Mouse (Mus musculus): ENCODE measurements around the gene Tcte2. TPM values are rescaled to one million over a fixed set of nuclear protein-coding genes. Genes with fewer than 3 reads are reported as not detected.

Gene Tcte2
- polyA plus RNA-seq, 1 experiment from 2014 or later = 5.0 TPM

GRCm38 (mm10) chr17:13759853-13760627 lies 1.6 kb downstream of the Tcte2 start, which contains the start of gene Afdn:
Gene Afdn (plus strand): TSS chr17:13760539.
- Histone ChIP-seq H3K27ac (replicated peaks in 1 of 2; ENCODE audit: control insufficient read depth in 1 of 2, insufficient read depth in 1 of 2, low read depth in 2 of 2, low read length in 2 of 2) (peak within 1 kb of the TSS; percentile 92 to 96), H3K4me1 (ENCODE audit: control insufficient read depth in 2 of 2, insufficient read depth in 2 of 2, low read length in 2 of 2) (peaks cover 0 to 36% of the 10 kb centered on the region in 2 experiments; a peak in 2 of 4 replicates), H3K4me2 (ENCODE audit: low read length) (peak within 1 kb of the TSS; percentile 99), H3K36me3 (ENCODE audit: control insufficient read depth, insufficient read depth, low read length) (no peaks in the 10 kb centered on the region), H3K27me3 (ENCODE audit: control insufficient read depth, insufficient read depth, low read length) (no peaks in the 10 kb centered on the region), H3K9me3 (ENCODE audit: control insufficient read depth, low read length) (no peaks in the 10 kb centered on the region), H3K4me3 (ENCODE audit: control insufficient read depth in 1 of 2, insufficient read depth in 1 of 2, low read depth in 1 of 2, low read length in 2 of 2) (peak within 1 kb of the TSS; percentile 85 to 97), H3K9ac (ENCODE audit: low read length) (peak within 1 kb of the TSS; percentile 95)
- peak; percentile 90 for ATAC-seq (ENCODE audit: insufficient number of reproducible peaks, insufficient read depth, low FRiP score, low read depth)
- under 1% methylated on average over 86 of the region's 108 CpGs for WGBS

GRCm38 (mm10) chr17:13759156-13759852 lies 2.3 kb downstream of the Tcte2 start:
- Histone ChIP-seq H3K4me3 (ENCODE audit: control insufficient read depth in 1 of 2, insufficient read depth in 1 of 2, low read depth in 1 of 2, low read length in 2 of 2) (peak overlapping the region; percentile 85 to 97), H3K4me1 (ENCODE audit: control insufficient read depth in 2 of 2, insufficient read depth in 2 of 2, low read length in 2 of 2) (peaks cover 0 to 29% of the 10 kb centered on the region in 2 experiments; a peak in 2 of 4 replicates), H3K4me2 (ENCODE audit: low read length) (peak overlapping the region; percentile 99), H3K9me3 (ENCODE audit: control insufficient read depth, low read length) (no peaks in the 10 kb centered on the region), H3K9ac (ENCODE audit: low read length) (peak overlapping the region; percentile 95), H3K27ac (replicated peaks in 1 of 2; ENCODE audit: control insufficient read depth in 1 of 2, insufficient read depth in 1 of 2, low read depth in 2 of 2, low read length in 2 of 2) (peak overlapping the region; percentile 92 to 96), H3K27me3 (ENCODE audit: control insufficient read depth, insufficient read depth, low read length) (no peaks in the 10 kb centered on the region), H3K36me3 (ENCODE audit: control insufficient read depth, insufficient read depth, low read length) (no peaks in the 10 kb centered on the region)
- ATAC-seq (ENCODE audit: insufficient number of reproducible peaks, insufficient read depth, low FRiP score, low read depth) = no peak
- WGBS = 9% methylated on average over 13 of the region's 13 CpGs

- Histone ChIP-seq H3K27ac (replicated peaks in 1 of 2; ENCODE audit: control insufficient read depth in 1 of 2, insufficient read depth in 1 of 2, low read depth in 2 of 2, low read length in 2 of 2) (no peak overlapping the region), H3K4me2 (ENCODE audit: low read length) (peak overlapping the region; percentile 99), H3K9ac (ENCODE audit: low read length) (peak overlapping the region; percentile 95), H3K4me3 (ENCODE audit: control insufficient read depth in 1 of 2, insufficient read depth in 1 of 2, low read depth in 1 of 2, low read length in 2 of 2) (peak overlapping the region in 1 of 2 experiments; percentile 97; a peak in 2 of 4 replicates), H3K36me3 (ENCODE audit: control insufficient read depth, insufficient read depth, low read length) (no peaks in the 10 kb centered on the region), H3K27me3 (ENCODE audit: control insufficient read depth, insufficient read depth, low read length) (no peaks in the 10 kb centered on the region), H3K9me3 (ENCODE audit: control insufficient read depth, low read length) (no peaks in the 10 kb centered on the region), H3K4me1 (ENCODE audit: control insufficient read depth in 2 of 2, insufficient read depth in 2 of 2, low read length in 2 of 2) (peaks cover 0 to 23% of the 10 kb centered on the region in 2 experiments; a peak in 2 of 4 replicates)
- no peak for ATAC-seq (ENCODE audit: insufficient number of reproducible peaks, insufficient read depth, low FRiP score, low read depth)
- WGBS = 88% methylated on average over 7 of the region's 7 CpGs
Measured at GRCm38 (mm10) chr17:13758586-13758985, 3.0 kb downstream of the Tcte2 start.

GRCm38 (mm10) chr17:13754940-13755339 lies 6.7 kb downstream of the Tcte2 start:
- Histone ChIP-seq H3K27me3 (ENCODE audit: control insufficient read depth, insufficient read depth, low read length) (no peaks in the 10 kb centered on the region), H3K27ac (replicated peaks in 1 of 2; ENCODE audit: control insufficient read depth in 1 of 2, insufficient read depth in 1 of 2, low read depth in 2 of 2, low read length in 2 of 2) (no peak overlapping the region), H3K36me3 (ENCODE audit: control insufficient read depth, insufficient read depth, low read length) (no peaks in the 10 kb centered on the region), H3K9ac (ENCODE audit: low read length) (no peak overlapping the region), H3K4me1 (ENCODE audit: control insufficient read depth in 2 of 2, insufficient read depth in 2 of 2, low read length in 2 of 2) (peaks cover 0 to 10% of the 10 kb centered on the region in 2 experiments; a peak in 2 of 4 replicates), H3K9me3 (ENCODE audit: control insufficient read depth, low read length) (no peaks in the 10 kb centered on the region), H3K4me3 (ENCODE audit: control insufficient read depth in 1 of 2, insufficient read depth in 1 of 2, low read depth in 1 of 2, low read length in 2 of 2) (no peak overlapping the region), H3K4me2 (ENCODE audit: low read length) (no peak overlapping the region)
- no peak for ATAC-seq (ENCODE audit: insufficient number of reproducible peaks, insufficient read depth, low FRiP score, low read depth)
- 66% methylated on average over 6 of the region's 6 CpGs for WGBS

GRCm38 (mm10) chr17:13753918-13754317 lies 7.7 kb downstream of the Tcte2 start:
- no peaks in the 10 kb centered on the region for H3K9me3 ChIP-seq (ENCODE audit: control insufficient read depth, low read length)
- peaks cover 0 to 6% of the 10 kb centered on the region in 2 experiments; a peak in 1 of 4 replicates for H3K4me1 ChIP-seq (ENCODE audit: control insufficient read depth in 2 of 2, insufficient read depth in 2 of 2, low read length in 2 of 2)
- no peak overlapping the region for H3K4me2 ChIP-seq (ENCODE audit: low read length)
- no peak overlapping the region for H3K9ac ChIP-seq (ENCODE audit: low read length)
- no peak overlapping the region for H3K4me3 ChIP-seq (ENCODE audit: control insufficient read depth in 1 of 2, insufficient read depth in 1 of 2, low read depth in 1 of 2, low read length in 2 of 2)
- no peak overlapping the region for H3K27ac ChIP-seq (replicated peaks in 1 of 2; ENCODE audit: control insufficient read depth in 1 of 2, insufficient read depth in 1 of 2, low read depth in 2 of 2, low read length in 2 of 2)
- no peaks in the 10 kb centered on the region for H3K27me3 ChIP-seq (ENCODE audit: control insufficient read depth, insufficient read depth, low read length)
- H3K36me3 ChIP-seq (ENCODE audit: control insufficient read depth, insufficient read depth, low read length) = no peaks in the 10 kb centered on the region
- WGBS = 84% methylated on average over 4 of the region's 4 CpGs
- ATAC-seq (ENCODE audit: insufficient number of reproducible peaks, insufficient read depth, low FRiP score, low read depth) = no peak

- no peak for ATAC-seq (ENCODE audit: insufficient number of reproducible peaks, insufficient read depth, low FRiP score, low read depth)
- no peaks in the 10 kb centered on the region for H3K36me3 ChIP-seq (ENCODE audit: control insufficient read depth, insufficient read depth, low read length)
- no peaks in the 10 kb centered on the region for H3K9me3 ChIP-seq (ENCODE audit: control insufficient read depth, low read length)
- H3K4me3 ChIP-seq (ENCODE audit: control insufficient read depth in 1 of 2, insufficient read depth in 1 of 2, low read depth in 1 of 2, low read length in 2 of 2) = no peak overlapping the region
- no peak overlapping the region for H3K4me2 ChIP-seq (ENCODE audit: low read length)
- no peaks in the 10 kb centered on the region for H3K27me3 ChIP-seq (ENCODE audit: control insufficient read depth, insufficient read depth, low read length)
- no peak overlapping the region for H3K27ac ChIP-seq (replicated peaks in 1 of 2; ENCODE audit: control insufficient read depth in 1 of 2, insufficient read depth in 1 of 2, low read depth in 2 of 2, low read length in 2 of 2)
- WGBS = 87% methylated on average over 4 of the region's 4 CpGs
- H3K9ac ChIP-seq (ENCODE audit: low read length) = no peak overlapping the region
- peaks cover 5 to 17% of the 10 kb centered on the region in 2 experiments for H3K4me1 ChIP-seq (ENCODE audit: control insufficient read depth in 2 of 2, insufficient read depth in 2 of 2, low read length in 2 of 2)
Measured at GRCm38 (mm10) chr17:13749027-13749426, 12.6 kb downstream of the Tcte2 start.

- ATAC-seq (ENCODE audit: insufficient number of reproducible peaks, insufficient read depth, low FRiP score, low read depth) = no peak
- 84% methylated on average over 9 of the region's 9 CpGs for WGBS
- Histone ChIP-seq H3K4me3 (ENCODE audit: control insufficient read depth in 1 of 2, insufficient read depth in 1 of 2, low read depth in 1 of 2, low read length in 2 of 2) (no peak overlapping the region), H3K9ac (ENCODE audit: low read length) (no peak overlapping the region), H3K4me1 (ENCODE audit: control insufficient read depth in 2 of 2, insufficient read depth in 2 of 2, low read length in 2 of 2) (peaks cover 18 to 30% of the 10 kb centered on the region in 2 experiments), H3K27me3 (ENCODE audit: control insufficient read depth, insufficient read depth, low read length) (no peaks in the 10 kb centered on the region), H3K36me3 (ENCODE audit: control insufficient read depth, insufficient read depth, low read length) (no peaks in the 10 kb centered on the region), H3K4me2 (ENCODE audit: low read length) (no peak overlapping the region), H3K9me3 (ENCODE audit: control insufficient read depth, low read length) (no peaks in the 10 kb centered on the region), H3K27ac (replicated peaks in 1 of 2; ENCODE audit: control insufficient read depth in 1 of 2, insufficient read depth in 1 of 2, low read depth in 2 of 2, low read length in 2 of 2) (no peak overlapping the region)
Measured at GRCm38 (mm10) chr17:13747681-13748080, 13.9 kb downstream of the Tcte2 start.

All from heart, embryonic 14.5 days (tissue).